Mouse (Mus musculus) liver, embryonic 14.5 days (tissue): ENCODE measurements around the gene Npr2.

Experiments
- CTCF ChIP-seq: IDR thresholded peaks from 2 replicates; pipeline ENCODE4 v1.5.1; 2016; ENCODE audit warnings: antibody characterized with exemption, low read depth, control low read depth
- EP300 ChIP-seq: IDR thresholded peaks from 2 replicates; pipeline ENCODE4 v1.6.1; 2016; ENCODE audit warnings: antibody characterized with exemption, low read depth

DNA sequence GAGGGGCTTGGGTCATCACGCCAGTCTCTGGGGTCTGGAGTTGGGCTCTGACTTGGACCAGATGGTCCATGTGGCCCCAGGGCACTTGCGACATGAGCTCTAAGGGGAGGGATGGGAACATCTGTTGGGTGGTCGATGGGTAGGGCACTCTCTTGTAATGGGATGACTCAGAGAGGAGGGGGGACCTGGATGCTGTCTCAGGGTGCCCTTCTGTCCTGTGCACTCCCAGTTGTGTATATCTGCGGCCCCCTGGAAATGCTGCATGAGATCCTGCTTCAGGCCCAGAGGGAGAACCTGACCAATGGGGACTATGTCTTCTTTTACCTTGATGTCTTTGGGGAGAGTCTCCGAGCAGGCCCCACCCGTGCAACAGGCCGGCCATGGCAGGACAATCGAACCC lies 1.6 kb downstream of the Npr2 start:
- TF ChIP-seq CTCF: no peak
- TF ChIP-seq EP300: no peak
